Mouse (Mus musculus): ENCODE measurements around the gene Vstm5.

The Vstm5 gene

DNA sequence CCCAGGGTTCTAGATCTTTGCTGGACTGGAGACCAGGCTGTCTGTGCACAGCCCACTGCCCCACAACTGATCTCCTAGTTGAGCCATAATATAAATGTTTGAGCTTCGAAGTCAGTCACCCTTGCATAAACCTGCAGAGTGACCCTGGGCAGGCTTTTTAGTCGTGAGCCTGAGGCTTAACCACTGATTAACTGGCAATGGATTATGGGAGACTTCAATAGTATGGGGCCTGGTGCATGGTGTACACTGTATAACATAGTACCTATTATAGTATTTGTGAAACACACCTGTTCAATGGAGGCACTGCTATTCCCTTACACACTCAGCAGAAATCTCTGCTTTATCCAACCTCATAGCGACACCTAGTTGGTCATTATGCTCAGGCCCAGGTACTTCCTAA, 17.4 kb downstream of the Vstm5 start:
- intact Hi-C loops (cut with DNase I) = no loop called here

DNA sequence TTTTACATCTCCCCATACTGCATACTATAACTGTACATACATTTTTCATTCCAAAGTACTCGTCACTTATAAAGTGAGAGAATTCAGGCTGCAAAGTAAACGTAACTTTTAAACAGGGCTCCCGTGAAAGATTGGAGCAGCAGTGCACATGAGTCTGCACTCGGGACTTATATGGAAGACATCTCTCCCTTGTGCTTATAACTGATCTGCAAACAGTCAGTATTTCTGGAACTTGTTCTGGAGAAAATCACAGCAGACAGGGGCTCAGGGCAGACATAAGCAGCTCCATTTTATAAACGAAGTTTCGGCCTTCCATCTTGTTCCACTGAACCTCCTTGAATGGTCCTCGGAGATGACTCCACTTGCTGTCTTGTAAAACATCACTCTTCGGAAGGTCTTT, 23.1 kb downstream of the Vstm5 start:
- intact Hi-C loops (cut with DNase I) = no loop called here

DNA sequence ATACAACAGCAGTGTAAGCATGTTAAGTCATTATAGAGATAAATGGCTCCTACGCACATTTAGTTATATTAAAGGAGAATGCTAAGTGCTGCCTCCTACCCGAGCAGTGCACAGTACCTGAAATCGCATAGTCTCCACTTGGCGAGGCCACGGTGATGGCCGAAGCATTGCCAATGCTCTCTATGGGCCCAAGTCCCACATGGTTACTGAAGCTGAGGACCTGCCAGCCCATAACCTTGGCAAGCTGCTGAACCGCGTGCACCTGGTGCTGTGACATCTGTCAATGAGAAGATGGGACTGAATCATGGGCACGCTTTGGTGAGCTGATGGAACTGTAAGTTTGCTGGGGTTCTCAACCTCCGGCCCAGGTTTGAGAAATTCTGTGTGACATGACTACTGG, 24.6 kb downstream of the Vstm5 start:
- intact Hi-C loops (cut with DNase I) = no loop called here

DNA sequence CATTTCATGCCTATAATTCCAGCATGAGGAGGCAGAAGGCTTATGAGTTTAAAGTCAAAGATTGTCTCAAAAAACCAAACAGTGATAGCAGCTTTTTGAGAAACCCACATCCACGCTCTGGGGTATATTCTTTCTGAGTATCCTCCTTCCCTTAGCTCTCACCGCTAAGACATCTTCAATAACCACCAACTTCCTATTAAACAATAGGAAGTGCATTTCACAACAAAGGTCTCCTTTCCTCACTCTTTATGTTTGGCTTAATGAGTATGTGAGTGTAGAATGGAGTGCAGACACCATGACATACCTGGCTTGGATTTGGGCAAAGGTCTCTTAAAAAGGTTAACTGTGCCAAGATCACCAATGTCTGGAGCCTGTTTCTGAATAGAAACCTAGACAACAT, 35.1 kb downstream of the Vstm5 start:
- intact Hi-C loops (cut with DNase I) = loop anchor here (5.0 kb wide), 1 partner anchor 48 kb away; no protein-coding TSS in a partner anchor

DNA sequence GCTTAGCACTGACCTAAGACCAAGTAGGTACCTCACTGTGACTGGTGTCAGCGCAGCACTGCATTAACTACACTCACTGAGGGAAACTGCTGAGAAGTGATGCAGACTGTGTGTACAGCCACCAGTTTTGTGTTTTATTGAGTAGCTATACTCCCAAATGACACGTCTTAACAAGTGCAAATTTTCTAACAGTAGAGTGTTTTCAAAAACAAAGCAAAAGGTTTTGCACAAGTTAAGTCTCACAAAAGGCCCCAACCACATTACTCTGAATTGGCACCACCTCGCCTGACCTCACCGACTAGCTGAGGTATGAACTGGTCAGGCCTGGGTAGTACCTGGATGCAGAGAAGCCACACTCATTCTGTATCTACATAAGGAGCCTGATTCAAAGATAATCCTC, 38.0 kb downstream of the Vstm5 start:
- intact Hi-C loops (cut with DNase I) = no loop called here

DNA sequence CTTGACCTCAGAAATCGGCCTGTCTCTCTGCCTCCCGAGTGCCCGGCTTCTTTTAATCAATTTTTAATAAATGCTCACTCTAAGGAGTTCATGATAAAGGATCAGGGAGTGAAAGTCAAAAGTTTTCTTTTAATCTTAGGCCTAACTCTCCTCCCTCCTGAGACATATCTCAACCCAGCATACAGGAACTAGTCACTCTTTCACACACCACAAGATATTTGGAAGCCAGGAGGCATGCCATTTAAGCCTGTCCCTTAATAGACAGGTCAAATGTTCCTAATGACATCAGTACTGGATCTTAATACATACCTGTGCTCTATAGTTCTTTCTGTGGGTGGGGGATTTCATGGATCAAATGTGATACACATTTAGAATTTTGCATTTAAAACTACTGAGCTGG, 39.5 kb downstream of the Vstm5 start:
- intact Hi-C loops (cut with DNase I) = no loop called here

DNA sequence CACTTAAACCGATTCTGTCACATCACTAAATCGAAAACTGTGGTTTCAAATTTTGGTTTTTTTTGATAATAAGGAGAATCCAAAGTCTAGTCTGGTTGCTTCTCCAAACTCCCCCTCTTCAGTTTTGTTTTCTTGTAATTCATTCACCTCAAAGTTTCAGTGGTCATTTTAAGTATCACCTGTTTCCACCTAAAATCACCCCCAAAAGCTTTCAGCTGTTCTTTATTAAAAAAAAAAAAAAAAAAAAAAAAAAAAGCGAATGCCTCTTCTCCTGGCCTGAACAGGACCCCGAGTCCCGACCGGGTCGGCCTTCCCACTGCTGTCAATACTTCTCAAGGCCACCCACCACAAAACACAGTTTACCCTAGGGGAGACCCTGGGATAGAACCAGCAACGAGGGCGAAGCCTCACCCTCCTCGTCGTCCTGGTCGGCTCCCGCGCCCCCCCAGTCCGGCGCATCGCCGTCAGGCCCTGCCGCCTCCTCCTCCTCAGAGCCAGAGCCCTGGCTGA, 40.3 kb downstream of the Vstm5 start:
- intact Hi-C loops (cut with DNase I) = no loop called here

DNA sequence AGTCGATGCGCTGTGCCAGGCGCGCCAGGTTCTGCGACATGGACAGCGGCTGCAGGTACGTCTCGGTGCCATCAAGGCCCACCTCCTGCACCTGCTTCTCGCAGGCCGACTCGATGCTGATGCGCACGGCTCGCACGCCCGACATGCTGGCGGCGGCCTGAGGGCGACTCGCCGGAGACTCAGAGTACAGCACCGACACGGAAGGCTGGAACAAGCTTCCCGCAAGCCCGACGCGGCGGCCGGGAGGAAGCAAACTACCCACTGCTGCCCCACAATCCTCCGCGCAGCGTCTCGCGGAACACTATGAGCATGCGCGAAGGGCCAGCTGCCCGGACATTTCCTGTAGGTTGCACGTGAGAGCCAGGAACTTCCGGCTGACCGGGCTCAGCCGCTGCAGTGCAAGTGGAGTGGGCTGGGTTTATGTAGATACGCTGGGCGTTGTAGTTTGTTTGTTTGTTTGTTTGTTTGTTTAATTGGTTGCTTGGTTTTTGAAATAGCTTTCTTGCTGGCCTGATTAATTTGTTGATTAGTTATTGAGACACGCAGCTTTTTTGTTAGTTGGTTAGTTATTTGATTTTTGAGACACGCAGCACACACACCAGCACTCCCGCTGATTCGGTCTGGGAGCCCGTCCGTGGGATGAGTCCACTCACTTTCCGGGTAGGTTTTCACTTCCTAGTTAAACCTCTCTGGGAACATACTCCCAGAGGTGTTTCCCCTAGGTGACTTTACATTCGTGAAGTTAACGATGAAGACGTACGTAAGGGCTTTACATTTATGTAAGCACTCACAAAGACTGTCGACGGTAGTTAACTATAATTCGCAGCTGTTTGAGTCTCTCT, 41.0 kb downstream of the Vstm5 start, which contains the start of gene Med17:
TSS of gene Med17 (minus strand) at position 283 of the 842 bp plus-strand sequence.
- intact Hi-C loops (cut with DNase I) = no loop called here

DNA sequence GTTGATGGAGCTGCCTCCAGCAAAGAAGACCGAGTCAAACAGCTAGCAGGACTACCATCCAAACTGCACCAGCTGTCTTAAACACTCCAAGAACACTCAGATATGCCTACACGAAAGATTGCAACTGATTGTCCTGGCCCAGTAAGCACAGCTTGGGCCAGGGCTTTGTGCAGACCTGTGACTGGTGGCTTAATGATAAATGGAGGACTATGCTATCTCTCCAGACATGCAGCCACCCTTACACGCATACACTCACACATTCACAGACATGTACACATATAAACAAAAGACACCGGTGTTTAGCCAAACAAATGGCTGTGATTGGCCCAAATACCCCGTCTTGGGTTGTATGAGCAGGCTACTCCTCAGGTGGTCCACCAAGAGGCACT, 41.6 kb downstream of the Vstm5 start:
- intact Hi-C loops (cut with DNase I) = no loop called here

DNA sequence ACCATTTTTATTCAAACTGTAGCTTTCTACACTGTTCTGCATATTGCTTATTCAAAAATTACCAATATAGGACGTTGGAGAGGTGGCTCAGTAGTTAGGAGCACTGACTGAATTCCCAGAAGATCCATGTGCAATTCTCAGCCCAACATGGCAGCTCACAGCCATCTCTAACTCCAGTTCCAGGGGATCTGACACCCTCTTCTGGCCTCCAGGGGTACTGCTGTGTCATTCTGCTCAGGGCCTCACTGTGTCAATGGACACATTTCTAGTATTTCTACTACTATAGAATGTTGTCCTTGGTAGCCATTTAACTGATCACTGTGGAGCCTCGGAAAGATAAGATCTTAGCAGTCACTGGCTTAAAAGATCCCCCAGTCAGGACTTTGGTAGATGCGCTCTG, 46.6 kb downstream of the Vstm5 start:
- intact Hi-C loops (cut with DNase I) = no loop called here

DNA sequence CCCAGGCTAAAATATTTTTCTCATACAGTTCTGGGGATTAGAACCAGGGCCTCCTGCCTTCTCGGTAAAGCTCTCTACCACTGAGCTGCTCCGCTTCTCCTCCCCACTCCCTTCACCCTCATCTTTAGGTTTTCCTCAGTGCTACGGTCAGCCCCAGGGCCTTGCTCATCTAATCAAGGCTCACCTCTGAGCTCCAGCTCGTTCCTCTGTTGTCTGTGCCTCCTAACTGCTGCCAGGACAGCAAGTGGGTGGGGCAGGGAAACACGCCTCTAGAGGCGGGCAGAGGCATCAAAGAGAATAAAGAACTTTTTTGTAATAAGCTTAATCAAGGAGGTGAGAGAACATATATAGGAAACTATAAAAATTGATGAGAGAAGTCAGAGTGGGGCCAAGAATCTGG, 49.0 kb downstream of the Vstm5 start:
- intact Hi-C loops (cut with DNase I) = no loop called here

DNA sequence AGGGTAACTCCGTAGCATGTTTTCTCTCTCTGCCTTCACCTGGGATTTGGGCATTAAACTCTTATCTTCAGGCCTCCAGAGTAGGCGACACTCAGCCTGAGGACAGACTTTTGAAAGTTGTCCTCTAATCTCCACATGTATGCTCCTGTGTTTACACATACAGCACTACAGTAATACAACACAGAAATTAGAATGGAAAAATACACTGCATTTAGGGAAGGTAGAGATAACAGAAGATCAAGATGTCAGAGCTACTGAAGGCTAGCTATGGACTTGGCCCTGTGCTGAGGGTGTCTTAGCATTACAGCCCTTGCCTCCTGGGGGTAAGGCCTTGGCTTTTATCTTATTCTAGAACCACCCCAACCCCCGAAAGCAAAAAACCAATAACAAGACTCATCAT, 49.6 kb downstream of the Vstm5 start:
- intact Hi-C loops (cut with DNase I) = no loop called here

DNA sequence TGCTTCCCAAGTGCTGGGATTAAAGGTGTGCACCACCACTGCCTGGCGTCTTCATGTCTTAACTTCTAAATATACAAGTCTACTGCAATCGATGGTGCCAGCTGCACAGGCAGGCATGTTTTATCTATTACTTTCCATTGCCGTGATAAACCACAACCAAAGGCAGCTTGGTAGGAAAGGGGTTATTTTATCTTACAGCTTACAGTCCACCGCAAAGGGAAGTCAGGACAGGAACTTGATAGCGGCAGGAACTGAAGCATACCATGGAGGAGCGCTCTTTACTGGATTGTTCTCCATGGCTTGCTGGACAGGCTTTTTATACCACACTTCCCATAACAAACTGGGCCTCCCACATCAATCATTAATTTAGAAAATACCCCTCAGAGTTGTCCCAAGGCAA, 50.4 kb downstream of the Vstm5 start:
- intact Hi-C loops (cut with DNase I) = no loop called here

DNA sequence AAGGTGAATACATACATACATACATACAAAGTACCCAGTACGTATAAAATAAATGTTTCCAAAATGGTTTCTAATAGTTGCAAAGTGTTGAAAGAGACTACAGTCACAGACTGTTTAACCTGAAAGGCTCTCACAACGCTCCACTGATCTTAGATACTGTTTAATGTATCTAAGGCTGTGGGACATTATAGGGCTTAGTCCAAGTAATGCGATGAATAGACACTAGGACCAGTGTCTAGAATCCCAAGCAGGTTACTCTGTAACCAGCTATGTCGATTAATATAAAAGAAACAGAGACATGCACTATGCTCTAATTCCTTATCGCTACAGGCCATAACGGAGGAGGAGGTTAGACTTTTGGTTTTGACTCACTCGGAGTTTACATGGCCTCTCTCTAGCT, 58.3 kb downstream of the Vstm5 start:
- intact Hi-C loops (cut with DNase I) = no loop called here

DNA sequence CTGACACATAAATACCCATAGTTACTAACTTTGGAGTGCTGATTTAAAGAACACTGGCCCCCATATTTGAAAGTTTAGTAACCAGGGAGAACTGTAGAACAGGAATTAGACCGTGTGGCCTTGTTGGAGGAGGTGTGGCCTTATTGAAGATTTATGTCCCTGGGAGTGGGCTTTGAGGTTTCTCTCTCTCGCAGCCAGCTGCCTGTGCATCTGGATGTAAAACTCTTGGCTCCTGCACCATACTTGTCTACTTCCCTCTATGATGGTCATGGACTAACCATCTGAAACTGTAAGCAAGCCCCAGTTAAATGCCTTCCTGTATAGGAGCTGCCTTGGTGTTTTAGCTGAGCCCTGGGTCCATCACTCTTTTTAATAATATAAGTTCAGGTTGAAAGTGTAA, 59.6 kb downstream of the Vstm5 start:
- intact Hi-C loops (cut with DNase I) = no loop called here

DNA sequence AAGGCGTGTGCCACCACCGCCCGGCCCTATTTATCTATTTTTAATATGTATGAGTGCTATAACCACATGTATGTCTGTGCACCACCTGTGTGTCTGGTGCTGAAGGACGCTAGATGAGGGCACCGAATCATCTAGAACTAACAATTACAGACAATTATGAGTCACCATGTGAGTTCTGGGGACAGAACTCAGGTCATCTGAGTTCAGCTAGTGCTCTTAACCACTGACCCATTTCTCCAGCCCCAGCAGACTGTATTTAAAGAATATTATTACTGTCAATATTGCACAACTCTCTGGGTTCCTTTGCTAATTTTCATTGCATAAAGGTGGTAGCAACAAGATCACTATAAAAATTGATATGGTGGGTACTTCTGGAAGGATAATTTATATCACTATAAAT, 61.2 kb downstream of the Vstm5 start:
- intact Hi-C loops (cut with DNase I) = loop anchor here (10.0 kb wide), 1 partner anchor 515 kb away; the partner anchor contains the start of genes Ankrd49 and Mre11a

DNA sequence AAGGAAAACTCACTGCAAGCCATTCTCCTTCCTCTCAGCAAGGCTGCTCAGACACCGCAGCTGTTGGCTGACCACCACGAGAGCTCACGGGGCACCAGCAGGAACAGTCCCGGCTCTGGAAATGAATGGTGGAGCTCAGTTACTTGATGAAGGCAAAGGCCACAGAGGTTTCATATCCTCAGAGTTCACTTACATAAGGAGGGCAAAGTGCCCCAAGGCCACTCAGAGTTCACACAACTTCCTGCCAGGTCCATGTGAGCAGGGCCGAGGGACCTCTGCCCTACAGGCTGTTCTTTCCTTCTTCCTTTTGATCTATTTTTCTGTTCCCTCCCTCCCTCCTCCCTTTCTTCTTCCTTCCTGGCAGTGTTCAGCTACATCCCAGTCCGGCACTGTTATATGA, 62.6 kb downstream of the Vstm5 start:
- intact Hi-C loops (cut with DNase I) = loop anchor here (10.0 kb wide), 1 partner anchor 517 kb away; the partner anchor contains the start of genes Ankrd49 and Mre11a

DNA sequence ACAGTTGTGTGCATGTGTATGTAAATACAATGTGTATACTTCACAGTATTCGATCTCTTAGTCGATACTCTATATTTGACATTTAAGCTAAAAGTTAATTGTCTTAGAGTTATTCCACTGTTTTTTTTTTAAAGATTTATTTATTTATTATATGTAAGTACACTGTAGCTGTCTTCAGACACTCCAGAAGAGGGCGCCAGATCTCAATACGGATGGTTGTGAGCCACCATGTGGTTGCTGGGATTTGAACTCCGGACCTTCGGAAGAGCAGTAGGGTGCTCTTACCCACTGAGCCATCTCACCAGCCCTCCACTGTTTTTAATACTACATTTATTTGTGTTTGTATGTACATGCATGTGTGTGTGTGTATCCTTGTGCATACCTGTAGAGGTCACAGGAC, 63.2 kb downstream of the Vstm5 start:
- intact Hi-C loops (cut with DNase I) = loop anchor here (10.0 kb wide), 1 partner anchor 517 kb away; the partner anchor contains the start of genes Ankrd49 and Mre11a

DNA sequence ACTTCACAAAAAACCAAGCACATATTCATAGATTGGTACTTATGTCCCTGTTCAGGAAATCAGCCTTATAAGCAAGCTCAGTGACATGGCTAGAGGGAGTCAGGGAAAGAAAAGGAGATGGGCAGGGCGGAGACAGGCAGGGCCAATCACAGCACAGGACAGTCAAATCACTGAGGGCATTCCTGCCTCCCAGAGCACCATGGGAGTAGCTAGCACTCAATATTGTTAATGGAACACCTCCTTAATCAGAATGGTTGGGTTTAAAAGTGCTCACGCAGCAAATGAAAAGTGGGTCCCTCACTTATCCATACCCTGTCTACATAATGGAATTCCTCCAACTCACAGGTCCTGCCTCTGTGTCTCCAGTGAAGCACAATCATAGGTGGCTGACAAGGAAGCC, 64.0 kb downstream of the Vstm5 start:
- intact Hi-C loops (cut with DNase I) = loop anchor here (10.0 kb wide), 1 partner anchor 518 kb away; the partner anchor contains the start of genes Ankrd49 and Mre11a

DNA sequence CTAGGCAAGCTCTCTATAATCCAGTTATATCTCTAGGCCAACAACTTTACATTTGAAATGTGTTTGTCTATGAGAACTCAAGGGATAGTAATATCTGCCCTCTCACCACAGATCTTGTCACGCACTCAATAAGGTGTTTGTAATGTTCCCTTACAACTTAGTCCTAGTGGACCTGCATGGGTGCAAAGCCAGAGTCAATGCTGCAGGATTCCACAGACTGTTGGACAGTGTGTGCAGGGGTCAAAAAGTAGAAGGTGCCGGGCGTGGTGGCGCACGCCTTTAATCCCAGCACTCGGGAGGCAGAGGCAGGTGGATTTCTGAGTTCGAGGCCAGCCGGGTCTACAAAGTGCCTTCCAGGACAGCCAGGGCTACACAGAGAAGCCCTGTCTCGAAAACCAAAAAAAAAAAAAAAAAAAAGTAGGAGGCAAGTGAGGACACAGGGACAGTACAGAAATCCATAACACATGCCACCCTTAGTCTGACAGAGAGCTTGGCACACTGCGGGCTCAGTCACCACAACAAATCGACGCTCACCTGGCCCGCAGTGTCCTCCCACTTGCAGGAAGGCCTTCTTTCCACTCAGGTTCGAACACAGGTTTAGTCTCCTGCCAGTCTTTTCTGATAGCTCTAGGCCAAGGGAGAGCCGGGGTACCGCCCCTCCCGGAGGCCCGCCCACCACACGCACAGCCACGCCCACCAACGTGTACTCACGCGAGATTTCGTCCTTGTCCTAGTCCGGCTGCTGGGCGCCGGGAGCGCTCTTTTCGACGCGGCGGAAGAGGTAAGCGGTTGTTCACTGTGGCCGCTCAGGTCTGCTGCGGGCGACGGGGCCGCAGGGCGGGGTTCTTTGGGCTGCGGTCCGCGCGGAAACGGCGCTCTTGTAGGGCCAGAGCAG, 66.9 kb downstream of the Vstm5 start, which contains the start of gene Taf1d:
TSS of gene Taf1d (plus strand) at position 712 of the 895 bp plus-strand sequence.
- intact Hi-C loops (cut with DNase I) = loop anchor here (5.0 to 10.0 kb wide), 2 partner anchors 52 to 521 kb away; partner anchors contain the start of genes Ankrd49, Cep295 and Mre11a

DNA sequence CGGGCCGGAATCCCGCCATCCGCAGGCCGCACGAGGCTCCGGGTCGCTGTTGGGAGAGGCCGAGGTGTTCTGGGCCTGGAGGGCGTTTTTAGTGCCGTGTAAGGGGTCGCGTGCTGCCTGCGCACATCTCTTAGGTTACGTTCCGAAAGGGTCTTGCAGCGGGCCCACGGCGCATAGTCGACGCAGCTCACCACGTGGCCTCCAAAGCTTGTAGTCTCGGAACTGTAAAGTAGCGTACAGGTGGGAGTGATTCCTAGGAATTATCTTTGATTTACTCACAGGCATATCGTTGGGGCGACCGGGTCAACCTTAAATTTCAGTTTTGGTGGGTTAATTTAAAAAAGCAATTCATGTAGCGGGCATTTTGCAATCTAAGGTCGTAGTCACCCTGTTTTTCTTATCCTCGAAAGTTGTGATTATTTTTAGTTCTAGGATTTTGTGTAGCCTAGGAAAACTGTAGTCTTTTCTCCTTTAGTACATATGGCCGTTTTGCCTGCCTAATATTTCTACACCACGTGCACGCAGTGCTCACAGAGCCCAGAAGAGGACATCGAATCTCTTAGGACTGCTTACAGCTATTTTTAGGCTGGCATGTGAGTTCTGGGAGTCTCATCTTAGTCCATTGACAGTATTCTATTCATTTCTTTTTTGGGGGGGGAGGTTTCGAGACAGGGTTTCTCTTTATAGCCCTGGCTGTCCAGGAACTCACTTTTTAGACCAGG, 67.7 kb downstream of the Vstm5 start, which contains the start of gene 4931406C07Rik:
TSS of gene 4931406C07Rik (minus strand) at position 51 of the 722 bp plus-strand sequence.
- intact Hi-C loops (cut with DNase I) = loop anchor here (5.0 to 10.0 kb wide), 2 partner anchors 51 to 522 kb away; partner anchors contain the start of genes Ankrd49, Cep295 and Mre11a

All from adrenal gland (tissue).